Mouse (Mus musculus) liver, postnatal 0 days (tissue): Measurements from ENCODE around the gene Rfesd.

Experiments used
- CTCF ChIP-seq: sonication (generic); IDR thresholded peaks from 2 replicates; pipeline ENCODE4 v1.5.1; 2016; ENCODE audit warnings: antibody characterized with exemption, low read depth
- EP300 ChIP-seq: IDR thresholded peaks from 2 replicates; pipeline ENCODE4 v1.6.1; 2016; ENCODE audit warnings: antibody characterized with exemption, low read depth, mild to moderate bottlenecking

DNA sequence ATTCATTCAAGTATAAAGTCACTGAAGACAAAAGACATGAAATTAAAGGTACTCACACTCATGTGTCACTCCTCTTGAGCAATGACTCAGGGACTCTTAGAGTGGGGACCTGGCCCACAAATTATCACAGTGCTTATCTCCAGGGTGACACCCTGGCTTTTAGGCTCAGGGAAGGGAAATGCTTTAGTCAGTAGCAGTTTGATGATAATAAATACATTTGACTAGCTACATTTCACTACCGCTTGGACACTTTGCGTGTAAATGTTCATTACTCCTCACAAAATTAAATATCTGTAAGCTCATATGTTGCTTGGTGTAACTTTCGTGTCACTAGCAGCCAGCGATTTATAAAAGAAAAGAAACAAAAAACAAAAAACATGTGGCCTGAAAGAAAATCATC, 1.1 kb downstream of the Rfesd start:
- no peak for TF ChIP-seq CTCF
- TF ChIP-seq EP300 = peak; percentile 58
